Mouse (Mus musculus): ENCODE results near the gene Eif5a2.
"Not testable (repeated sequence)": the region's sequence is repeated elsewhere in the genome, so short reads cannot be mapped to it uniquely, and the experiment has no call there.

Eif5a2 gene

GRCm38 (mm10) chr3:28780994-28781393, at the start of gene Eif5a2:
Eif5a2 (plus strand) TSS chr3:28781276.
- peak; percentile 89 to 92 for DNase-seq (ENCODE audit: low spot score in 2 of 2)

DNA sequence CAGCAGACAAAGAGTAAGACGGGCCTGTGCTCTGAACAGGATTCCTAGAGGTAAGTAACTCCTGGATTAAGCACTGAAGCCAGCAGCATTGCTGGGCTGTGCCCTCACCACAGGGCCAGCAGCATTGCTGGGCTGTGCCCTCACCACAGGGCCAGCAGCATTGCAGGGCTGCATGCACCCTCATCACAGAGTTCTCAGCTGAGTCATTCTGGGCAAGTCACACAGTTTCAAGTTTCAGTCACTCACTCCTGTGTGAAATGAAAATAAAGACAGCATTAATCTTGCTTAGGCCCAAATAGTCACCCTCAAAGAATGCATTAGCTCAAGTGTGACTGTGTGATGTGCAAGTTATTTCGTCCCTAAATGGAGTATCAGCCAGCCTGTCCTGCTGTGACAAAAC, 46.4 kb upstream of the Eif5a2 start:
- DNase-seq (ENCODE audit: low spot score in 2 of 2) = no peak

DNA sequence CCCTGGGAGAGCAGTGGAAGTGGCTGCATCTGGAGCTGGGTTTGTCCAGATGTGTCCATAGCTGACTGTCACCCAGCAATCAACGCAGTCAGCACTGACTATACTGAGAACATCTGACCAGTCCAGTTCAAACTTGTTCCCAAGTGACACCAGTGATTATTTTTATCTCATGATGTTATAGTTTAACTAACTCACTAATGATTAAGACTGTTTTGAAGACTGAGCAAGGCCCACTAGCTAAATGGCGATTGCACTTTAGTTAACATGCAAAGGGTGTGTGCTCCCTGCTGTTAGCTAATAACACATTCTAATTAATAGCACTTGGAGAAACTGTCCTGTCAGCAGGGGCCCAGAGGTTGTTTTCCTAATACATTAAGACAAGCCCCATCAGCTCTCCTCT, 44.1 kb upstream of the Eif5a2 start:
- DNase-seq (ENCODE audit: low spot score in 2 of 2) = no peak

GRCm38 (mm10) chr3:28740353-28740752, 40.7 kb upstream of the Eif5a2 start:
- DNase-seq (ENCODE audit: low spot score in 2 of 2) = no peak

GRCm38 (mm10) chr3:28743251-28743650, 37.8 kb upstream of the Eif5a2 start:
- DNase-seq (ENCODE audit: low spot score in 2 of 2) = no peak

- peak; percentile 56 to 73 for DNase-seq (ENCODE audit: low spot score in 2 of 2)
Observed at GRCm38 (mm10) chr3:28745835-28746483, 35.1 kb upstream of the Eif5a2 start.

GRCm38 (mm10) chr3:28748151-28748550, 32.9 kb upstream of the Eif5a2 start:
- DNase-seq (ENCODE audit: low spot score in 2 of 2) = no peak

GRCm38 (mm10) chr3:28748956-28749355, 32.1 kb upstream of the Eif5a2 start:
- DNase-seq (ENCODE audit: low spot score in 2 of 2) = no peak

DNA sequence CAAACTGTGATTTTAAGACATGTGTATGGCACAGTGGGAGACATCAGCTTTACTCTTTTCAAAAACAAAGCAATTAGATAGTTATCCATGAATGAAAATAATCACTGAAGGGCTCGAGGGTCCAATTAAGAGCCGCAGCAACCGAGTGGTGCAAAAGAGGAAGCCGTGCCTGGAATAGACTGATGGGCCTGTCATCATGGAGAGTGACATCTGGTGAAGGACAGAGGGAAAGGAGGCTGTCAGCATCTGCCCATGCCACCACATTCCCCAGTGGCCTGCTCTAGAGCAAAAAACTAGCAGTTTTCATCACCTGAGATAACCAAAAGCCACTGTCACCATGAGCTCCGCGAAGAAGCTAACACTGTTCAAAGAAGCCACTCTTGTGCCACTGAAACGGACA, 25.6 kb upstream of the Eif5a2 start:
- DNase-seq (ENCODE audit: low spot score in 2 of 2) = no peak

DNA sequence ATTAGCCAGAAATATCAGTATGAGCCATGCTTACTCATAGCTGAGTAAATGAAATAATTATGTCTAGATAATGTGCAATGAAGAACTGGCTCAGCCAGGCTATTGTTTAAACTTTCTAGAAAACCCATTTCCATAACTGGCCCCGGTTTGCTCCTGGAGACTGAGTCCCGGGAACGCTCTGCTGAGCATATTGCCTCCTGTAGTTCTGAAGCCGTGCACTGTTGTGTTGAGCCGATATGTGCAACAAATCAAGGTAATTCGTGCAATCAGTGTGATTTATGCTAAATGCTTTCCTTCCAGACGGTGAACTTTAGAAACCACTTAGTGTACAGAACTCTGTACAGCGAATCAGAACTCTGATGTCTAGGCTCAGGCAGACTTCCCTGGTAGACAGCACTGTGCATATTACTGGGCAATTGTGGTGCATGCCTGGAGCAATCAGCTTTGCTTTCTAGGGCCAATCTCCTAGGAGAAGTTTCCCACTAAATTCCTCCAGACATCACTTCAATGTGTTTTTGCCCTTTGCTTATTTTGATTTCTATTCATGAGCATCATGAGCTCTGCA, 19.8 kb upstream of the Eif5a2 start:
- DNase-seq (ENCODE audit: low spot score in 2 of 2) = no peak

GRCm38 (mm10) chr3:28766935-28767334, 14.1 kb upstream of the Eif5a2 start:
- no peak for DNase-seq (ENCODE audit: low spot score in 2 of 2)

DNA sequence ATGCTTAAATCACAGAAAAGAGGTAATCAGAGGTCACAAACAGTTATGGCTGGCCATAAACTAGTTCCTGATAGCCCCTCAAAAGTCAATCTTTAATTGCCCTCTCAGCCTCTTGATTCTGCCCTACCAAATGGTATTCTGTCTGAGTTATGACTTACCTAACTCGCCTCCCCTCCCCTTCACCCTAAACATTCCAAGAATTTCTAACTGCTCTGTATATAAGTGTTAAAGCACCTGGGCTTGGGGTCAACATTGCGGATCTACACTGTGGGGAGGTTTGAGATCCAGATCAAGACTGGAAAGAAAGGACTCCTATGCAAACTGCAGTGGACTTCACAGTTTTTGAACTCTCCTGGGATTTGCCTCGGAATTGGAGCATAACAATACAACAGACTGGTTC, 12.9 kb upstream of the Eif5a2 start:
- DNase-seq (ENCODE audit: low spot score in 2 of 2) = no peak

DNA sequence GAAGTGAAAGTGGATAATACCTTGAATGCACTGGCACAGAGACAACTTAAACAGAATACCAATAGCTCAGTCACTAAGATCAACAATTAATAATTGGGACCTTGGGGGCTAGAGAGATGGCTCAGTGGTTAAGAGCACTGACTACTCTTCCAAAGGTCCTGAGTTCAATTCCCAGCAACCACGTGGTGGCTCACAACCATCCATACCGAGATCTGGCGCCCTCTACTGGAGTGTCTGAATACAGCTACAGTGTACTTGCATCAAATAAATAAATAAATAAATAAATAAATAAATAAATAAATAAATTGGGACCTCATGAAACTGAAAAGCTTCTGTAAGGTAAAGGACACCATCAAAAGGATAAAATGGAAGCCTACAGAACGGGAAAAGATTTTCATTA, 8.2 kb upstream of the Eif5a2 start:
- not testable (repeated sequence) for DNase-seq (ENCODE audit: low spot score in 2 of 2)

DNA sequence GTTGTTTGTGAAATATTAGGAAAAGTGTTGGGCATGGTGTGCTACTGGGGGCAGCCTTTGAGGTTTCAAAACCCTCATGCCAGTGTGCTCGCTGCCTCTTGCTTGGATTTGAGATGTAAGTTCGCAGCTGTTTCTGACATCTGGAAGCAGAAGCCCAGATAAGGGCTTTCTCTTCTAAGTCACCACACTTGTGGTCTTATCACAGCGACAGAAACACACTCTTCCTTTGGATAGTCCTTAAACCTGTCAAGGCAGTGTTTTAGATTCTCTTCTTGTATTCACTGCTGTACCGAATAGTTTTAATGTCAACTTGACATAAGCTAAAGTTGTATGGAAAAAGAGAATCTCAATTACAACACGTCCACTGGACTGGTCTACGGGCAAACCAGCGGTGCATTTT, 5.7 kb upstream of the Eif5a2 start:
- no peak for DNase-seq (ENCODE audit: low spot score in 2 of 2)

DNA sequence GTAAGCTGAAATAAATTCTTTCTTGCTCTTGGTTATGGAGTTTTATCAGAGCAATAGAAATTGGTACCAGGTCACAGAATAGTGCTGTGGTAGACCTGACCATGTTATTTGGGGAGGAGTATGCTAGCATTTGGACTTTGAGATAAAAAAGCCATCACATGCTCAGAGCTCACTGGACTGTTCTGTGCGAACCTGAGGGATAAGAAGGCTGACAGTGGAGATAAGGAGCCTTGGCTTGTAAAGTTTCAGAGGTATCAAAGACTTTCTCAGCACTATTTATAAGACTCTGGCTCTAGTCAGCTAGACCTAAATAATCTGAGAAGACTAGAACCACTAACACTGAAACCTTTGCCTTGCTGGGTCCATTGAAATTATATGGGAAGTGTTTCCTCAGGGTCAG, 5.1 kb upstream of the Eif5a2 start:
- DNase-seq (ENCODE audit: low spot score in 2 of 2) = no peak

DNA sequence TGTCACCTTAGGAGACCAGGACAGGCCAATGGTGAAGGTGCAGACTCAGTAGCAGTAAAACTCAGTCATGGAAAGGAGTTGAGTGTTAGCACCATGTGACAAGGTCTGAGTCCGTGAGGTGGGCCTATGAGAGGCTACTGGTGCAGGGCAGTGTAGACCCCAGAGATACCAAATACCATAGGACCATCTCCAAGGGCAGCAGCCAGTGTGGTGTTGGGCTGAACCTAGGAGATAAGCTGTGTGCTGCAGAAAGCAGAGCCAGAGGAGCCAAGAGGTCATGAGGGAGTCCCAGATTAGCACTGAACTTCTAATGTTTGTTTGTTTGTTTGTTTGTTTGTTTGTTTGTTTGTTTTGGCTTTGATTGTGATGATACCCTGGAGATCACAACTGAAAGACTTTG, 4.6 kb upstream of the Eif5a2 start:
- DNase-seq (ENCODE audit: low spot score in 2 of 2) = no peak

DNA sequence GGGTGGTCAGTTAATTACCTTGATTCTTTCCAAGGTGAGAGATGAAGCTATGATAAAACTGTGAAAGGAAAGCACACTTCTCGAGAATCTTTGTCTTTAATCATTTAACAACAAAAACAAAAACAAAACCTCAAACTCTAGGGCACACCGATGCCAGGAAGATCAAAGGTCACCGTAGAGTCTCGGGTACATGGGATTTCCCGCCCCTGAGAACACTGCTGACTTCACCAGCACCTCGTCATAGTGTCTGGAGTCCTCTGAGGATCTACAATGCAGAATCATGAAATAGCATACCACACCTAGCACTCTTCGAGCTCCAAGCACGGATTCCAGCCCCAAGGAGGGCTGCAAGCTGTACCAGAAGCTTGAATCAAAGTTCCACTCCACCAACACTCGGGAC, 565 bp upstream of the Eif5a2 start:
- no peak for DNase-seq (ENCODE audit: low spot score in 2 of 2)

DNA sequence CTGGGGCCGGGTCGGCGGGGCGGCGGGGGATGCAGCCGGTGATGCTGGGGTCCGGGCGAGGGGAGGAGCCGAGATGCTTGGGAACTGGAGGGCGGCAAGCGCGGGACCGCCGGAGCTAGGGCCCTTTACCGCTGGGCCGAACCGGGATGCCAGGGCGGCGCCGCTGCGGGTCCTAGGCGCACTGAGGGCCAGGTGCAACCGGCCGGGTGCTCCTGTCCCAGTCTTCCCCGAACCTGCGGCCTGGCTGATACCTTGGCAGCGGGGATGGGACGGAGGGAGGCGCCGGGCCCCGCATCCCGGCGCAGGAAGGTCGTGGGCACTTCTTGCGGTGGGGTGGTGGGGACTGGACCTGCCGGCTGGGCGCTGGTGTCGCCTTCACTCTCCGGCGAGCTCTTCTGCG, 346 bp downstream of the Eif5a2 start:
- DNase-seq (ENCODE audit: low spot score in 2 of 2) = no peak

GRCm38 (mm10) chr3:28781848-28782247, 772 bp downstream of the Eif5a2 start:
- DNase-seq (ENCODE audit: low spot score in 2 of 2) = no peak

DNA sequence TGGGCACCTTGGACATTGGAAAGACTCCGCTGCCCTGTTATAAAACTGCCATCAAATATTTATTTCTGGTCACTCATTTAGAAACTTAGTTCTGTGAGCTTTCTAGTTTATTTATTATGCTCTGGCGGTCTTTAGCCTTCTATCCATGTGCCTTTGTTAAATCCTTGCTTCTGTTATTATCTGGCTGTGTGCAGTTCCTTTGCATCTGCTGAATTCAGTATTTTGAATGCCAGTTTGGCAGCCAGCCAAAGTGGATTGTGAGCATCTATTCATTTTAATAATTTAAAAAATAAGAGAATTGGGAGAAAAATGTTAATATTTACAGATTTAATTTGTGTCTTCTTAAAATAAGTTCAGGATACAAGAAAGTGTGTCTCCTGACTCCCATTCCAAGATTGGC, 3.1 kb downstream of the Eif5a2 start:
- DNase-seq (ENCODE audit: low spot score in 2 of 2) = no peak

DNA sequence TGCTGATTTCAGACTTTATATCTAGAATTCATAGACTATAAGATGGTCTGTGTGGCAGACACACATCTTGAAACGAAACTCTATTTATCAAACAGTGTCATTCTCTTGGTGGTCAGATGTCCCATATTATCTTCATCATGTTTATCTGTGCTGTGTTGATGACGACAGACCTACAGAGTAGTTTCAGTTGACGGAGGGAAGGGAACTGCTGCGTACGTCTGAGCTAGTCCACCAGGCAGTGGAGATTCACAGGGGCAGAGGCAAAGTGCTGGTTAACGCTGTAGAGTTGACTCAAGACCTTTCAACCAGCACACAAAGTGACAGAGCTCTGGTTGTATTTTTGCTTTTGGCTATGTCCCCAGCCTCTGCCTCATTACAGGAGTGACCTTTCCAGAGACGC, 13.8 kb downstream of the Eif5a2 start:
- DNase-seq (ENCODE audit: low spot score in 2 of 2) = no peak

GRCm38 (mm10) chr3:28805301-28806097, 24.4 kb downstream of the Eif5a2 start, which contains the start of gene Rpl22l1:
Rpl22l1 (plus strand) TSS chr3:28805436.
- DNase-seq (ENCODE audit: low spot score in 2 of 2) = peak; percentile 97 to 98

GRCm38 (mm10) chr3:28808039-28808643, 27.1 kb downstream of the Eif5a2 start:
- no peak for DNase-seq (ENCODE audit: low spot score in 2 of 2)
